Mouse (Mus musculus) MEL (cell line): ENCODE results near the gene Tmed6.

Source experiments
- BHLHE40 ChIP-seq: IDR thresholded peaks from 2 replicates; pipeline ENCODE4 v1.6.1; 2012; ENCODE audit warnings: low read depth, mild to moderate bottlenecking, inconsistent platforms, low read length, improper control_type of control experiment, borderline replicate concordance
- CHD2 ChIP-seq: IDR thresholded peaks from 2 replicates; pipeline ENCODE4 v1.6.1; 2011; ENCODE audit warnings: low read length, improper control_type of control experiment
- CTCF ChIP-seq, 3 experiments: IDR thresholded peaks in 2 of 3; conservative IDR thresholded peaks in 1 of 3; 2 replicates each; pipeline ENCODE4 v1.5.1; 2011 to 2012; ENCODE audit warnings: low read length in 3 of 3, low read depth in 2 of 3, mild to moderate bottlenecking in 2 of 3, improper control_type of control experiment in 1 of 3, inconsistent platforms in 1 of 3, mixed read lengths in 1 of 3, moderate library complexity in 1 of 3; ENCODE audit not compliant: control insufficient read depth in 1 of 3, insufficient read depth in 1 of 3, poor library complexity in 1 of 3, severe bottlenecking in 1 of 3
- E2F4 ChIP-seq: IDR thresholded peaks from 2 replicates; pipeline ENCODE4 v1.6.1; 2011; ENCODE audit warnings: low read depth, low read length, improper control_type of control experiment, borderline replicate concordance
- ELF1 ChIP-seq: IDR thresholded peaks from 2 replicates; pipeline ENCODE4 v1.6.1; 2014; ENCODE audit warnings: low read depth, mild to moderate bottlenecking, inconsistent platforms, low read length, improper control_type of control experiment, moderate library complexity
- EP300 ChIP-seq, 2 experiments: IDR thresholded peaks; 2 replicates each; pipeline ENCODE4 v1.6.1; 2011; ENCODE audit warnings: improper control_type of control experiment in 2 of 2, low read length in 2 of 2, low read depth in 1 of 2, mild to moderate bottlenecking in 1 of 2
- JUND ChIP-seq: IDR thresholded peaks from 2 replicates; pipeline ENCODE4 v1.6.1; 2011; ENCODE audit warnings: low read depth, mild to moderate bottlenecking, improper control_type of control experiment, low read length
- KAT2A ChIP-seq: conservative IDR thresholded peaks from 2 replicates; pipeline ENCODE4 v1.6.1; 2012; ENCODE audit warnings: low read depth, low read length, improper control_type of control experiment, inconsistent platforms
- POLR2A ChIP-seq, 2 experiments: IDR thresholded peaks; 2 replicates each; pipeline ENCODE4 v1.6.1; 2011 to 2012; ENCODE audit warnings: low read length in 2 of 2, mild to moderate bottlenecking in 2 of 2, control low read depth in 1 of 2, improper control_type of control experiment in 1 of 2, low read depth in 1 of 2, moderate library complexity in 1 of 2; ENCODE audit not compliant: control insufficient read depth in 1 of 2, insufficient read depth in 1 of 2, poor library complexity in 1 of 2
- POLR2AphosphoS5 ChIP-seq: IDR thresholded peaks from 2 replicates; pipeline ENCODE4 v1.6.1; 2012; ENCODE audit warnings: low read depth, borderline replicate concordance, mild to moderate bottlenecking, inconsistent platforms, low read length, moderate library complexity, mixed read lengths
- TBP ChIP-seq: IDR thresholded peaks from 2 replicates; pipeline ENCODE4 v1.8.0; 2011; ENCODE audit warnings: low read depth, low read length, improper control_type of control experiment
- UBTF ChIP-seq: IDR thresholded peaks from 2 replicates; pipeline ENCODE4 v1.6.1; 2012; ENCODE audit warnings: low read depth, mild to moderate bottlenecking, inconsistent platforms, low read length, improper control_type of control experiment, moderate library complexity, borderline replicate concordance; ENCODE audit not compliant: insufficient read depth
- USF1 ChIP-seq: IDR thresholded peaks from 2 replicates; pipeline ENCODE4 v1.6.1; 2014; ENCODE audit warnings: low read depth, mild to moderate bottlenecking, inconsistent platforms, low read length, improper control_type of control experiment, moderate library complexity
- ZKSCAN1 ChIP-seq: IDR thresholded peaks from 2 replicates; pipeline ENCODE4 v1.6.1; 2012; ENCODE audit warnings: low read depth, mild to moderate bottlenecking, inconsistent platforms, low read length, improper control_type of control experiment, moderate library complexity

GRCm38 (mm10) chr8:107110629-107111330 lies 45.3 kb upstream of the Tmed6 start:
- TF ChIP-seq POLR2A (IDR thresholded peaks at IDR 0.05; ENCODE audit: control insufficient read depth in 1 of 2, insufficient read depth in 1 of 2, low read depth in 1 of 2, low read length in 2 of 2, poor library complexity in 1 of 2) (no peak), KAT2A (no peak), EP300 (IDR thresholded peaks at IDR 0.05; ENCODE audit: low read depth in 1 of 2, low read length in 2 of 2) (no peak), USF1 (no peak), UBTF (no peak), POLR2AphosphoS5 (no peak), E2F4 (no peak), ZKSCAN1 (no peak), CTCF (IDR thresholded peaks at IDR 0.05 in 2 of 3, conservative IDR thresholded peaks at IDR 0.05 in 1 of 3; ENCODE audit: control insufficient read depth in 1 of 3, insufficient read depth in 1 of 3, low read depth in 2 of 3, low read length in 3 of 3, poor library complexity in 1 of 3, severe bottlenecking in 1 of 3) (no peak), TBP (no peak), ELF1 (no peak), BHLHE40 (no peak), CHD2 (no peak), JUND (no peak)
